Mouse (Mus musculus) erythroblast, embryonic 14.5 days (primary cell): ENCODE data around the gene Rxfp1. TPM values are rescaled to one million over a fixed set of nuclear protein-coding genes. Genes with fewer than 3 reads are reported as not detected.

Experiments used
- H3K27me3 ChIP-seq: 2 replicates; pipeline ENCODE4 v1.6.1; 2012; ENCODE audit warnings: inconsistent platforms; ENCODE audit not compliant: control insufficient read depth
- H3K36me3 ChIP-seq: 2 replicates; pipeline ENCODE4 v1.6.1; 2012; ENCODE audit warnings: mild to moderate bottlenecking, inconsistent platforms; ENCODE audit not compliant: control insufficient read depth
- H3K4me1 ChIP-seq: 2 replicates; pipeline ENCODE4 v1.6.1; 2012; ENCODE audit warnings: inconsistent platforms; ENCODE audit not compliant: control insufficient read depth
- H3K4me3 ChIP-seq: replicated peaks from 2 replicates; pipeline ENCODE3; 2012; ENCODE audit warnings: moderate library complexity, mild to moderate bottlenecking, inconsistent platforms
- H3K9me3 ChIP-seq: 2 replicates; pipeline ENCODE4 v1.6.1; 2012; ENCODE audit warnings: low read length, inconsistent platforms, mixed read lengths; ENCODE audit not compliant: control insufficient read depth
- GATA1 ChIP-seq: IDR thresholded peaks from 2 replicates; pipeline ENCODE4 v1.6.1; 2012; ENCODE audit warnings: low read length, inconsistent platforms, mixed read lengths
- TAL1 ChIP-seq: IDR thresholded peaks from 3 replicates; pipeline ENCODE4 v1.6.1; 2012; ENCODE audit warnings: low read length, inconsistent platforms, mixed read lengths
- polyA plus RNA-seq: library from polyadenylated mRNA; stranded (reverse); fragments of >175 nt; gene quantifications from 2 replicates; pipeline ENCODE4 v1.2.3, GENCODE M21; 2012

The Rxfp1 gene
- polyA plus RNA-seq, result not detected in 2 replicates

- H3K27me3 ChIP-seq, result peaks cover 6% of the 10 kb centered on the region; the same call in 1 of the 2 replicates
- no peaks in the 10 kb centered on the region for H3K36me3 ChIP-seq
These were observed at the start of gene Rxfp1 for GRCm38 (mm10) chr3:79737780-79738179. Gene Rxfp1 (minus strand): TSS chr3:79737880.

DNA sequence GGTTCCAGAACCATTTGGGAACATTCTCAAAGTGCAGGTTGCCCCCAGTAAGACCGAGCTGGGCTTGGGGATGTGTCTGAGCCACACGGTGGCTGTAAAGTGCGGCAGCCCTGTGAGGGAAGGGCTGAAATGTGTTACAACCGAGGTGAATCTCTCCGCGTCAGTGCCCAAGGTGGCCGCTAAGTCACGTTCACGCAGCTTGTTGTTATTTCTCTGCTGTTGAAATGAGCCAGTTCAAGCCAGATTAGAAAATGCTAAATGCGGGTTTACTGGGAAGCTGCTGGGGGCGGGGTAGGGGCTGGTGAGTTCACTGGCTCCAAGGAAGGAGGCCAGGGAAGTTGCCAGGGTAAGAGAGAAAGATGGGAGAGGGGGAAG lies 46.7 kb upstream of the Rxfp1 start:
- Histone ChIP-seq H3K27me3 (peaks cover 22% of the 10 kb centered on the region), H3K36me3 (no peaks in the 10 kb centered on the region), H3K4me1 (no peaks in the 10 kb centered on the region), H3K9me3 (peaks cover 2% of the 10 kb centered on the region; the same call in 1 of the 2 replicates), H3K4me3 (no peak overlapping the region)
- TF ChIP-seq GATA1, result no peak
- no peak for TF ChIP-seq TAL1

More at GRCm38 (mm10) chr3:79737780-79738179, at the start of gene Rxfp1:
- Histone ChIP-seq H3K9me3 (no peaks in the 10 kb centered on the region), H3K4me1 (no peaks in the 10 kb centered on the region), H3K4me3 (no peak within 1 kb of the TSS)
- TF ChIP-seq GATA1 (no peak), TAL1 (no peak)

DNA sequence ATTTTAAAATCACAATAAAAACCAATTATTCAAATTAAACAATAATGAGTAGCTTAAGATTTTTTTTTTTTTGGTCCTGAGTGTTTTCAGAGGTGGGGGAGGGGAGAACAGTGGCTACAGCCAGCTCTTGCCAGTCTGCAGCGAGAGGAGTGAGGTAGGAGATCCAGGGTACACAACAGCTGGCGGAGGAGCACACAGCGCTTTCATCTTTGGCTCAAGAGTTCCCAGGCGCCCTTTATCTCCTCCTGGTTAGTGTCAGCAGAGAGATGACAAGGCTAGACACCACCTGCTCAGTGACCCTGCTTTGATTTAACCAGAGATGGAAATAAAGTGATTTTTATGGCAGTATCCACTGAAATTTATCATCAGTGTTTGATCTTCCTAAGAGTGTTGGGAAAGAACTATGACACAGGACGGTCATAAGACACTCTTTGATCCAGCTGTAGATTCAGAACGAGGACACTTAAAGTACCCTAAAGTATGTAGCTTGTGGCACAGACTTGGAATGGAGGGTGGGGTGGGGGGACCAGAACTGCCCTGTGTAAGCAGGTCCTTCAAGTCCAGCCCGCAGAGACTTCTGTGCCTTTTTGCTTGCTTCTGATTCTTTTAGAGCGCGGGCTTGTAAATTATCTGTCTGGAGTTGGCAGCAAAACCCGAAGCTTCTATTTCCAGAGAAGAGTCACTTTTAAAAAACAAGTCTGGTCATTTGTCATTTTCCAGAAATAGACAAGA lies 46.1 kb upstream of the Rxfp1 start:
- Histone ChIP-seq H3K27me3 (peaks cover 22% of the 10 kb centered on the region), H3K4me3 (no peak overlapping the region), H3K9me3 (peaks cover 2% of the 10 kb centered on the region; the same call in 1 of the 2 replicates), H3K36me3 (no peaks in the 10 kb centered on the region), H3K4me1 (no peaks in the 10 kb centered on the region)
- TF ChIP-seq GATA1, result no peak
- no peak for TF ChIP-seq TAL1

DNA sequence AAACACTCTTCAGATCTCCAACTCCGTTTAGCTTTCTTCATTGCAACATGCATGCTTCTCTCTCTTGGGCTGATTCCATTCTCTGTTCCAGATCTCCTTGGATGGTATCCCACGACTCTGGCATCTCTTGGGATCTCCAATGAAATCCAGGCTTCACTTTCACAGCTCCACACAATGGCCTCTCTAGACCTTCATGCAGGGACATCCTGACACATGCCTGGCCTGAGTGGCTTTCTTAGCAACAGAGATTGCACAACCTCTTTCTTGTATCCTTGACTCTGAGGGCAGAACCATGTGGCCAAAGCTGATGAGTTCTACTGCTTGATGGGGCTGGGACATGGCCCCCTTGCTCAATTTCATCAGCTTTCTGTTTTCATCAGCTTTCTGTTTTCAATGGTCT lies 35.0 kb upstream of the Rxfp1 start:
- H3K36me3 ChIP-seq, result no peaks in the 10 kb centered on the region
- H3K4me3 ChIP-seq, result no peak overlapping the region
- no peak for TF ChIP-seq TAL1
- TF ChIP-seq GATA1, result no peak
- no peaks in the 10 kb centered on the region for H3K4me1 ChIP-seq
- H3K9me3 ChIP-seq, result no peaks in the 10 kb centered on the region
- no peaks in the 10 kb centered on the region for H3K27me3 ChIP-seq

DNA sequence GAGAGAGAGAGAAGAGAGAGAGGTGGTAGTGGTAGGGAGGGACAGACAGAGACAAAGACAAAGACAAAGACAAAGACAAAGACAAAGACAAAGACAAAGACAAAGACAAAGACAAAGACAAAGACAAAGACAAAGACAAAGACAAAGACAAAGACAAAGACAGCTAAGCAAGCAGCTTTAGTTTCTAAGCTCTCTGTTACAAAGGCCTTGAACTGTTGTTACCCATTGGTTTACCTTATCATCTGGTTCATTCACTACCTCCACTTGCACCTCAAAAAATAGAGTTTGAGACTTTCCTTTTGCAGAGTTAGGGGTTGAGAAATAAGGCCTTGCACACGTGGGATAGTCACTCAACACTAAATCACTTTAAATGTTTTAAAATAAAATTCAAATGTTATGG lies 16.1 kb upstream of the Rxfp1 start:
- TF ChIP-seq GATA1 (no peak), TAL1 (no peak)
- H3K4me1 ChIP-seq, result no peaks in the 10 kb centered on the region

GRCm38 (mm10) chr3:79746585-79746984 lies 8.9 kb upstream of the Rxfp1 start:
- Histone ChIP-seq H3K27me3 (no peaks in the 10 kb centered on the region), H3K36me3 (no peaks in the 10 kb centered on the region), H3K9me3 (peaks cover 2% of the 10 kb centered on the region; the same call in 1 of the 2 replicates), H3K4me1 (no peaks in the 10 kb centered on the region), H3K4me3 (no peak overlapping the region)
- TF ChIP-seq GATA1, result no peak
- no peak for TF ChIP-seq TAL1

More for the DNA sequence above, 16.1 kb upstream of the Rxfp1 start:
- Histone ChIP-seq H3K9me3 (no peaks in the 10 kb centered on the region), H3K27me3 (no peaks in the 10 kb centered on the region), H3K4me3 (no peak overlapping the region), H3K36me3 (no peaks in the 10 kb centered on the region)

DNA sequence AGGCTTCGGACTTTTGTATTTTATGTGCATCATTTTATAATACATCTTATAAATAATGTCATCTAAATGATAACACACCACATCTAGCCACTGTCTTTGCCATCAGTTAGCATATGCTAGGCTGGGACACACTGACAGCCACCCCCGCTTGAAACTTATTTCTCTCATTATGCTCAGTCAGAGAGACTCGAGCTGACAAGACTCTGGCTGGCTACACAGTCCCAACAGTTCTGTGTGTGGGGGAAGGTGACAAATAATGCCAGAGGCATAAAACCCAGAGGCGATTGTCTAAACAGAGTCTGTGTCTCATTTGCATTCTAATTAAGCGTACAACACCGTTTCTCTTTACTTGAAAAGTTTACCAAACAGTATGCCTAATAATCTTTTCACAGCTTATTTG lies 7.4 kb upstream of the Rxfp1 start:
- TF ChIP-seq GATA1 (no peak), TAL1 (no peak)
- Histone ChIP-seq H3K9me3 (peaks cover 2% of the 10 kb centered on the region; the same call in 1 of the 2 replicates), H3K27me3 (no peaks in the 10 kb centered on the region), H3K4me3 (no peak overlapping the region), H3K36me3 (no peaks in the 10 kb centered on the region), H3K4me1 (no peaks in the 10 kb centered on the region)

- H3K4me1 ChIP-seq, result no peaks in the 10 kb centered on the region
- no peak overlapping the region for H3K4me3 ChIP-seq
- peaks cover 2% of the 10 kb centered on the region; the same call in 1 of the 2 replicates for H3K9me3 ChIP-seq
- no peaks in the 10 kb centered on the region for H3K36me3 ChIP-seq
- TF ChIP-seq TAL1, result no peak
- no peak for TF ChIP-seq GATA1
- no peaks in the 10 kb centered on the region for H3K27me3 ChIP-seq
These were observed 6.7 kb upstream of the Rxfp1 start for GRCm38 (mm10) chr3:79744415-79744814.

DNA sequence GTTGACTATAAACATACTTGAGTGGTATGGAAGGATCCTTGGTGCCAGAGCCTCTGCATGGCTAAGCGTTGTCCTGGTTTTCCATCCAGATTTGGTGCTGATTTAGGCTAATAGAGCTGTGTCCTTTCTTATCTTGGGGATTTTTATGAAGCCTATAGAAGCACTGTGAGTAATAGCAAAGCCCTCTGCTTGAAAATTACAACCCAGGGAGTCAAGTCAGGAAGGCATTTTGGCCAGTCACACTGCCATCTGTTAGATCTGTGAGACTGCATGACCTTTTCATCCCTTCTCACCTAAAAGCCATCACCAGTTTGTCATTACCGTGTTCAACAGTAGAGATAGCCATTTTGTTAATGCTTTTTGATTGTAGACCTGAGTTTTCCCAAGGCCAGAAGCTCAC lies 2.7 kb upstream of the Rxfp1 start:
- Histone ChIP-seq H3K27me3 (peaks cover 2% of the 10 kb centered on the region; the same call in 1 of the 2 replicates), H3K4me1 (no peaks in the 10 kb centered on the region), H3K4me3 (no peak overlapping the region), H3K9me3 (peaks cover 2% of the 10 kb centered on the region; the same call in 1 of the 2 replicates), H3K36me3 (no peaks in the 10 kb centered on the region)
- no peak for TF ChIP-seq TAL1
- no peak for TF ChIP-seq GATA1

GRCm38 (mm10) chr3:79738451-79738850 lies 771 bp upstream of the Rxfp1 start:
- no peak overlapping the region for H3K4me3 ChIP-seq
- TF ChIP-seq GATA1 (no peak), TAL1 (no peak)
- H3K27me3 ChIP-seq, result peaks cover 2% of the 10 kb centered on the region; the same call in 1 of the 2 replicates
- H3K4me1 ChIP-seq, result no peaks in the 10 kb centered on the region
- no peaks in the 10 kb centered on the region for H3K36me3 ChIP-seq
- H3K9me3 ChIP-seq, result peaks cover 1% of the 10 kb centered on the region; the same call in 1 of the 2 replicates
